Mouse (Mus musculus) stomach, embryonic 15.5 days (tissue): Measurements from ENCODE around the gene Casp9. TPM values are rescaled to one million over a fixed set of nuclear protein-coding genes. Genes with fewer than 3 reads are reported as not detected.

Experiments used
- ATAC-seq: fragments of 200-750 bp; cut with Nextera tagmentation; 2 replicates; pipeline ENCODE4 v1.8.0; 2017; ENCODE audit warnings: low read depth, moderate number of reproducible peaks, moderate TSS enrichment; ENCODE audit not compliant: insufficient read depth, low FRiP score
- H3K27ac ChIP-seq: fragments of 300-500 bp; sonication (generic); 2 replicates; pipeline ENCODE4 v1.5.1; 2015; ENCODE audit warnings: mild to moderate bottlenecking, inconsistent platforms
- H3K27me3 ChIP-seq: fragments of 300-500 bp; sonication (generic); replicated peaks from 2 replicates; pipeline ENCODE4 v1.6.1; 2015; ENCODE audit warnings: inconsistent platforms
- H3K36me3 ChIP-seq: fragments of 300-500 bp; sonication (generic); 2 replicates; pipeline ENCODE4 v1.6.1; 2015; ENCODE audit warnings: inconsistent platforms
- H3K4me1 ChIP-seq: fragments of 300-500 bp; sonication (generic); 2 replicates; pipeline ENCODE4 v1.6.1; 2015; ENCODE audit warnings: inconsistent platforms
- H3K4me2 ChIP-seq: fragments of 300-500 bp; sonication (generic); 2 replicates; pipeline ENCODE4 v1.6.1; 2015; ENCODE audit warnings: mild to moderate bottlenecking, inconsistent platforms
- H3K4me3 ChIP-seq: fragments of 300-500 bp; sonication (generic); replicated peaks from 2 replicates; pipeline ENCODE4 v1.5.1; 2015; ENCODE audit warnings: inconsistent platforms
- H3K9ac ChIP-seq: fragments of 300-500 bp; sonication (generic); 2 replicates; pipeline ENCODE4 v1.6.1; 2015; ENCODE audit warnings: inconsistent platforms
- H3K9me3 ChIP-seq: fragments of 300-500 bp; sonication (generic); 2 replicates; pipeline ENCODE4 v1.6.1; 2016; ENCODE audit warnings: inconsistent platforms
- WGBS: fragments of 180-500 bp; shearing (Covaris S2); methylation state at CpG from one replicate; pipeline ENCODE4 v1.1.7; 2015; 5-methylcytosine and 5-hydroxymethylcytosine counted together
- polyA plus RNA-seq: library from polyadenylated mRNA; unstranded; fragments of >200 nt; fragmentation: Nextera tagmentation; extraction: Ambion mirVana; gene quantifications from 2 replicates; pipeline ENCODE4 v1.2.1, GENCODE M21; 2015

The Casp9 gene
- polyA plus RNA-seq, 1 experiment from 2014 or later = 23.4 TPM

- Histone ChIP-seq H3K4me3 (no peak overlapping the region), H3K27ac (no peak overlapping the region), H3K27me3 (no peaks in the 10 kb centered on the region), H3K9me3 (no peaks in the 10 kb centered on the region), H3K4me1 (peaks cover 6% of the 10 kb centered on the region; the same call in 1 of the 2 replicates), H3K36me3 (peaks cover 31% of the 10 kb centered on the region), H3K4me2 (no peak overlapping the region), H3K9ac (no peak overlapping the region)
- WGBS = 87% methylated on average over 13 of the region's 13 CpGs
- ATAC-seq = no peak
These were observed 7.3 kb upstream of the Casp9 start for GRCm38 (mm10) chr4:141786141-141786540.

GRCm38 (mm10) chr4:141787046-141787445 lies 6.4 kb upstream of the Casp9 start:
- Histone ChIP-seq H3K9me3 (no peaks in the 10 kb centered on the region), H3K4me2 (no peak overlapping the region), H3K27ac (no peak overlapping the region), H3K27me3 (no peaks in the 10 kb centered on the region), H3K36me3 (peaks cover 24% of the 10 kb centered on the region; the same call in 1 of the 2 replicates), H3K4me1 (peaks cover 6% of the 10 kb centered on the region; the same call in 1 of the 2 replicates), H3K4me3 (no peak overlapping the region), H3K9ac (no peak overlapping the region)
- WGBS = 71% methylated on average over 6 of the region's 6 CpGs
- ATAC-seq = no peak

- Histone ChIP-seq H3K27ac (no peak overlapping the region), H3K9me3 (no peaks in the 10 kb centered on the region), H3K27me3 (no peaks in the 10 kb centered on the region), H3K9ac (no peak overlapping the region), H3K36me3 (peaks cover 20% of the 10 kb centered on the region; the same call in 1 of the 2 replicates), H3K4me3 (no peak overlapping the region), H3K4me1 (peaks cover 6% of the 10 kb centered on the region; the same call in 1 of the 2 replicates), H3K4me2 (no peak overlapping the region)
- 89% methylated on average over 7 of the region's 7 CpGs for WGBS
- ATAC-seq = no peak
These were observed 6.0 kb upstream of the Casp9 start for GRCm38 (mm10) chr4:141787462-141787861.

GRCm38 (mm10) chr4:141789564-141790218 lies 3.7 kb upstream of the Casp9 start:
- Histone ChIP-seq H3K9ac (peak overlapping the region; percentile 96), H3K27me3 (no peaks in the 10 kb centered on the region), H3K36me3 (peaks cover 11% of the 10 kb centered on the region; the same call in 1 of the 2 replicates), H3K4me2 (peak overlapping the region; percentile 81), H3K4me1 (peaks cover 12% of the 10 kb centered on the region), H3K4me3 (peak overlapping the region; percentile 100), H3K27ac (peak overlapping the region; percentile 78; the same call in 1 of the 2 replicates), H3K9me3 (no peaks in the 10 kb centered on the region)
- 29% methylated on average over 3 of the region's 3 CpGs for WGBS
- ATAC-seq = no peak

- Histone ChIP-seq H3K27ac (peak within 1 kb of the TSS; percentile 78), H3K9me3 (no peaks in the 10 kb centered on the region), H3K4me3 (peak within 1 kb of the TSS; percentile 100), H3K4me1 (peaks cover 19% of the 10 kb centered on the region), H3K36me3 (0 out of 2 replicates have a peak, but pooled peaks cover 4% of the 10 kb centered on the region), H3K27me3 (no peaks in the 10 kb centered on the region), H3K9ac (peak within 1 kb of the TSS; percentile 96), H3K4me2 (peak within 1 kb of the TSS; percentile 81)
- peak; percentile 88 for ATAC-seq
- under 1% methylated on average over 42 of the region's 42 CpGs for WGBS
These were observed 2.9 kb upstream of the Casp9 start, which contains the start of gene Dnajc16 for GRCm38 (mm10) chr4:141790524-141790990. Gene Dnajc16 (minus strand): TSS chr4:141790931.

- Histone ChIP-seq H3K27ac (no peak overlapping the region), H3K27me3 (no peaks in the 10 kb centered on the region), H3K4me2 (no peak overlapping the region), H3K4me1 (peaks cover 21% of the 10 kb centered on the region), H3K9me3 (no peaks in the 10 kb centered on the region), H3K36me3 (no peaks in the 10 kb centered on the region), H3K4me3 (no peak overlapping the region), H3K9ac (no peak overlapping the region)
- WGBS = 87% methylated on average over 7 of the region's 7 CpGs
- no peak for ATAC-seq
These were observed 1.9 kb upstream of the Casp9 start for GRCm38 (mm10) chr4:141791486-141791885.

- 0 out of 2 replicates have a peak, but pooled peaks cover 1% of the 10 kb centered on the region for H3K36me3 ChIP-seq
- H3K9me3 ChIP-seq = no peaks in the 10 kb centered on the region
- no peak for ATAC-seq
- 81% methylated on average over 8 of the region's 8 CpGs for WGBS
- no peak overlapping the region for H3K4me2 ChIP-seq
- no peaks in the 10 kb centered on the region for H3K27me3 ChIP-seq
- peaks cover 21% of the 10 kb centered on the region for H3K4me1 ChIP-seq
- no peak overlapping the region for H3K9ac ChIP-seq
- no peak overlapping the region for H3K4me3 ChIP-seq
- no peak overlapping the region for H3K27ac ChIP-seq
These were observed 1.5 kb upstream of the Casp9 start for GRCm38 (mm10) chr4:141791951-141792350.

GRCm38 (mm10) chr4:141792554-141793281 lies 694 bp upstream of the Casp9 start:
- ATAC-seq = no peak

GRCm38 (mm10) chr4:141794152-141794535 lies 732 bp downstream of the Casp9 start:
- H3K4me1 ChIP-seq = peaks cover 21% of the 10 kb centered on the region
- WGBS = 8% methylated on average over 5 of the region's 5 CpGs

More at GRCm38 (mm10) chr4:141792554-141793281, 694 bp upstream of the Casp9 start:
- 14% methylated on average over 10 of the region's 10 CpGs for WGBS
- H3K9me3 ChIP-seq = no peaks in the 10 kb centered on the region
- H3K36me3 ChIP-seq = peaks cover 9% of the 10 kb centered on the region; the same call in 1 of the 2 replicates
- no peaks in the 10 kb centered on the region for H3K27me3 ChIP-seq
- H3K4me3 ChIP-seq = peak overlapping the region; percentile 75
- peak overlapping the region; percentile 98 for H3K27ac ChIP-seq
- H3K4me2 ChIP-seq = peak overlapping the region; percentile 57
- H3K9ac ChIP-seq = no peak overlapping the region; the same call in 1 of the 2 replicates
- H3K4me1 ChIP-seq = peaks cover 21% of the 10 kb centered on the region

GRCm38 (mm10) chr4:141796356-141796755 lies 2.9 kb downstream of the Casp9 start:
- no peaks in the 10 kb centered on the region for H3K9me3 ChIP-seq
- no peak overlapping the region for H3K27ac ChIP-seq
- no peaks in the 10 kb centered on the region for H3K27me3 ChIP-seq
- no peak overlapping the region for H3K4me3 ChIP-seq
- 80% methylated on average over 7 of the region's 7 CpGs for WGBS
- no peak overlapping the region for H3K4me2 ChIP-seq
- peaks cover 15% of the 10 kb centered on the region; the same call in 1 of the 2 replicates for H3K4me1 ChIP-seq
- no peak for ATAC-seq
- H3K9ac ChIP-seq = no peak overlapping the region
- H3K36me3 ChIP-seq = peaks cover 12% of the 10 kb centered on the region; the same call in 1 of the 2 replicates

More at GRCm38 (mm10) chr4:141794152-141794535, 732 bp downstream of the Casp9 start:
- peak overlapping the region; percentile 75 for H3K4me3 ChIP-seq
- no peak for ATAC-seq
- H3K9ac ChIP-seq = peak overlapping the region; percentile 65
- no peaks in the 10 kb centered on the region for H3K9me3 ChIP-seq
- no peaks in the 10 kb centered on the region for H3K27me3 ChIP-seq
- H3K36me3 ChIP-seq = peaks cover 12% of the 10 kb centered on the region; the same call in 1 of the 2 replicates
- peak overlapping the region; percentile 98 for H3K27ac ChIP-seq
- H3K4me2 ChIP-seq = peak overlapping the region; percentile 57

- no peak overlapping the region for H3K4me3 ChIP-seq
- H3K27me3 ChIP-seq = no peaks in the 10 kb centered on the region
- no peak for ATAC-seq
- no peak overlapping the region for H3K27ac ChIP-seq
- no peaks in the 10 kb centered on the region for H3K9me3 ChIP-seq
- 84% methylated on average over 4 of the region's 4 CpGs for WGBS
- no peak overlapping the region for H3K4me2 ChIP-seq
- peaks cover 15% of the 10 kb centered on the region; the same call in 1 of the 2 replicates for H3K4me1 ChIP-seq
- peaks cover 12% of the 10 kb centered on the region; the same call in 1 of the 2 replicates for H3K36me3 ChIP-seq
- no peak overlapping the region for H3K9ac ChIP-seq
These were observed 3.5 kb downstream of the Casp9 start for GRCm38 (mm10) chr4:141796954-141797353.
